Mouse (Mus musculus) MEL (cell line): ENCODE measurements around the gene Jmjd8.

Experiments
- CHD2 ChIP-seq: IDR thresholded peaks from 2 replicates; pipeline ENCODE4 v1.6.1; 2011; ENCODE audit warnings: low read length, improper control_type of control experiment
- CTCF ChIP-seq, 3 experiments: IDR thresholded peaks in 2 of 3; conservative IDR thresholded peaks in 1 of 3; 2 replicates each; pipeline ENCODE4 v1.5.1; 2011 to 2012; ENCODE audit warnings: low read length in 3 of 3, low read depth in 2 of 3, mild to moderate bottlenecking in 2 of 3, improper control_type of control experiment in 1 of 3, inconsistent platforms in 1 of 3, mixed read lengths in 1 of 3, moderate library complexity in 1 of 3; ENCODE audit not compliant: control insufficient read depth in 1 of 3, insufficient read depth in 1 of 3, poor library complexity in 1 of 3, severe bottlenecking in 1 of 3
- EP300 ChIP-seq, 2 experiments: IDR thresholded peaks; 2 replicates each; pipeline ENCODE4 v1.6.1; 2011; ENCODE audit warnings: improper control_type of control experiment in 2 of 2, low read length in 2 of 2, low read depth in 1 of 2, mild to moderate bottlenecking in 1 of 2
- POLR2A ChIP-seq, 2 experiments: IDR thresholded peaks; 2 replicates each; pipeline ENCODE4 v1.6.1; 2011 to 2012; ENCODE audit warnings: low read length in 2 of 2, mild to moderate bottlenecking in 2 of 2, control low read depth in 1 of 2, improper control_type of control experiment in 1 of 2, low read depth in 1 of 2, moderate library complexity in 1 of 2; ENCODE audit not compliant: control insufficient read depth in 1 of 2, insufficient read depth in 1 of 2, poor library complexity in 1 of 2
- POLR2AphosphoS2 ChIP-seq: IDR thresholded peaks from 2 replicates; pipeline ENCODE4 v1.6.1; 2011; ENCODE audit warnings: low read length, improper control_type of control experiment
- UBTF ChIP-seq: IDR thresholded peaks from 2 replicates; pipeline ENCODE4 v1.6.1; 2012; ENCODE audit warnings: low read depth, mild to moderate bottlenecking, inconsistent platforms, low read length, improper control_type of control experiment, moderate library complexity, borderline replicate concordance; ENCODE audit not compliant: insufficient read depth
- ZMIZ1 ChIP-seq: IDR thresholded peaks from 2 replicates; pipeline ENCODE4 v1.6.1; 2012; ENCODE audit warnings: low read depth, mild to moderate bottlenecking, inconsistent platforms, low read length, improper control_type of control experiment, moderate library complexity

GRCm38 (mm10) chr17:25838904-25839303 is 10.2 kb downstream of the Jmjd8 start:
- TF ChIP-seq UBTF = no peak
- no peak for TF ChIP-seq CTCF (IDR thresholded peaks at IDR 0.05 in 2 of 3, conservative IDR thresholded peaks at IDR 0.05 in 1 of 3; ENCODE audit: control insufficient read depth in 1 of 3, insufficient read depth in 1 of 3, low read depth in 2 of 3, low read length in 3 of 3, poor library complexity in 1 of 3, severe bottlenecking in 1 of 3)
- no peak for TF ChIP-seq CHD2
- TF ChIP-seq EP300 (IDR thresholded peaks at IDR 0.05; ENCODE audit: low read depth in 1 of 2, low read length in 2 of 2) = no peak
- no peak for TF ChIP-seq POLR2A (IDR thresholded peaks at IDR 0.05; ENCODE audit: control insufficient read depth in 1 of 2, insufficient read depth in 1 of 2, low read depth in 1 of 2, low read length in 2 of 2, poor library complexity in 1 of 2)
- TF ChIP-seq ZMIZ1 = no peak
- no peak for TF ChIP-seq POLR2AphosphoS2
